Mouse (Mus musculus): ENCODE measurements around the gene Alpk1.

DNA sequence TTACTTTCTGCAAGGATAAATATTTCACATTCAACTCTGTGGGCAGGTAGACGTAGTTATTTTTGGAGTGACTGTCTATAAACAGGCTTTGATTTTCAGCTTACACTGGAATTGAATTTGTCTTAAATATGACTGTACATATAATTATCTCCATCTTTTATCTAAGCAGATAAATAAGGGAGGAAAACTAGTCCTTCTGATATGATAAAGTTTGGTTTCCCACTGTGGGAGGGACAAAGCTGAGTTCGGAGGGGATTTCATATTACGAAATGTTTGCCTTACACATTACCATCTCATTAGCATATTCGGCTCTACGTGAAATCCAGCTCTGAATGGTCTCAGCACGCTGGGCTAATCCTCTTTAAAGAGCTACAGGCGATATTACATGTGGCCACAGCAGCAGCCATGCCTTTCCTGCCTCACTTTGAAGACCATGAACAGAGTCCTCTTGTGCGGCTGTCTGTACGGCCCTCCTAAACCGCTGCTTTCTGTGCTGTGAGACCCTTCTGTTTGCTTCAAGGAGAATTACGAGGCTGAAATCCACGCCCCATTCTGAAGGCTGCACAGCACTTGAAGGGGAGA lies 30.3 kb downstream of the Alpk1 start:
- TF ChIP-seq CTCF (IDR thresholded peaks at IDR 0.05; ENCODE audit: extremely low read depth, insufficient read length, insufficient replicate concordance, low read depth, low read length) (no peak), POLR2A (IDR thresholded peaks at IDR 0.05; ENCODE audit: low read depth, low read length) (no peak)
